26 mouse cellular contexts compared by ENCODE assay signal in the genomic region with DNA sequence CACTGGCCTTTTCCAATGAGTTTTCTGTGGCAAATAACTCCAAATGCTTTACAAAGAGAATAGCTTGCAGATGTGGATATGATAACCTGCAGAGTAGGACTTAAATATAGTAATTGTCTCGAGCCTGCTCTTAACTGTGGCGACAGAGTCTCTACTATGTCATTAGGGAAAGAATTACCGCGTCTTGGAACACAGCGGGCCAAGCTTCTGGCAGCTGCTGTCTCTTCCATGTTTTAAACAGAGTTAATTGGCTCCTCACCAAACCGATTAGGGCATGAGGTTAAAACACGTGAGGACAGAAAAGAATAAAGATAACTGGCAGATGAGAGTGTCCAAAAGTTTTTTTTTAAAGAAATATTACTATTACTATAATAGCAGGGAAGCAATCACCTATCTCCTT.
DNase-seq lines count a peak whose midpoint lies in the region; ATAC-seq and TF ChIP-seq lines count a peak whose summit lies in the region.
"Had no signal": no experiment of that assay in that cellular context is flagged by ENCODE, and none has a peak within 500 bp of the region (broad histone marks: within the 10 kb centered on the region; RNA-seq: fewer than 3 reads in every experiment).

No protein-coding gene starts in this region.

- H3K27me3 ChIP-seq in hindbrain, postnatal 0 days (ENCODE audit: insufficient read depth, low read length) = no peaks in the 10 kb centered on the region
- no peaks in the 10 kb centered on the region for H3K27me3 ChIP-seq in hindbrain, embryonic 16.5 days (replicated peaks; ENCODE audit: control insufficient read depth, insufficient read depth, low read length)
- no peaks in the 10 kb centered on the region for H3K27me3 ChIP-seq in liver, embryonic 11.5 days (replicated peaks; ENCODE audit: control insufficient read depth, insufficient read depth, low read length)
- H3K27me3 ChIP-seq: heart, embryonic 15.5 days; intestine, embryonic 15.5 days; limb, embryonic 12.5 days; liver, embryonic 13.5 days; lung, embryonic 15.5 days had no signal

- no peak for TF ChIP-seq CTCF in hindbrain, postnatal 0 days (IDR thresholded peaks at IDR 0.05; ENCODE audit: low read depth)

- no peak for ATAC-seq in hindbrain, postnatal 0 days
- ATAC-seq in hindbrain, embryonic 16.5 days = no peak
- ATAC-seq in liver, embryonic 11.5 days (replicated peaks; ENCODE audit: low FRiP score) = no peak
- ATAC-seq: intestine, embryonic 15.5 days had no signal

- H3K9me3 ChIP-seq in hindbrain, postnatal 0 days (ENCODE audit: low read length) = no peaks in the 10 kb centered on the region
- H3K9me3 ChIP-seq in hindbrain, embryonic 16.5 days (ENCODE audit: control insufficient read depth, low read length) = no peaks in the 10 kb centered on the region
- H3K9me3 ChIP-seq in liver, embryonic 11.5 days (ENCODE audit: control insufficient read depth, low read length) = no peaks in the 10 kb centered on the region
- H3K9me3 ChIP-seq: heart, embryonic 15.5 days; intestine, embryonic 15.5 days; limb, embryonic 12.5 days; liver, embryonic 13.5 days; lung, embryonic 15.5 days had no signal

- H3K36me3 ChIP-seq in hindbrain, postnatal 0 days (ENCODE audit: insufficient read depth, low read length) = no peaks in the 10 kb centered on the region
- H3K36me3 ChIP-seq in hindbrain, embryonic 16.5 days (ENCODE audit: control insufficient read depth, insufficient read depth, low read length) = no peaks in the 10 kb centered on the region
- H3K36me3 ChIP-seq in liver, embryonic 11.5 days (ENCODE audit: control insufficient read depth, insufficient read depth, low read length) = no peaks in the 10 kb centered on the region
- H3K36me3 ChIP-seq: heart, embryonic 15.5 days; intestine, embryonic 15.5 days; limb, embryonic 12.5 days; liver, embryonic 13.5 days; lung, embryonic 15.5 days had no signal

- no peaks in the 10 kb centered on the region for H3K4me1 ChIP-seq in hindbrain, postnatal 0 days (ENCODE audit: insufficient read depth, low read length)
- H3K4me1 ChIP-seq in hindbrain, embryonic 16.5 days (ENCODE audit: control insufficient read depth, insufficient read depth, low read depth, low read length) = no peaks in the 10 kb centered on the region
- H3K4me1 ChIP-seq in liver, embryonic 11.5 days (replicated peaks; ENCODE audit: control insufficient read depth, insufficient read depth, low read length) = no peaks in the 10 kb centered on the region
- H3K4me1 ChIP-seq: heart, embryonic 15.5 days; intestine, embryonic 15.5 days; liver, embryonic 13.5 days; lung, embryonic 15.5 days had no signal

- H3K9ac ChIP-seq in hindbrain, postnatal 0 days (replicated peaks; ENCODE audit: low read length) = no peak overlapping the region
- no peak overlapping the region for H3K9ac ChIP-seq in hindbrain, embryonic 16.5 days (ENCODE audit: low read depth, low read length)
- H3K9ac ChIP-seq in liver, embryonic 11.5 days (ENCODE audit: low read depth, low read length) = no peak overlapping the region
- H3K9ac ChIP-seq: heart, embryonic 15.5 days; hindbrain, embryonic 14.5 days; intestine, embryonic 15.5 days; limb, embryonic 12.5 days; liver, embryonic 13.5 days; lung, embryonic 15.5 days had no signal

- no peak overlapping the region for H3K27ac ChIP-seq in hindbrain, postnatal 0 days
- no peak overlapping the region for H3K27ac ChIP-seq in hindbrain, embryonic 16.5 days (ENCODE audit: low read depth, low read length)
- H3K27ac ChIP-seq in liver, embryonic 11.5 days (ENCODE audit: low read depth, low read length) = no peak overlapping the region
- H3K27ac ChIP-seq: heart, embryonic 15.5 days; hindbrain, embryonic 14.5 days; intestine, embryonic 15.5 days; limb, embryonic 12.5 days; liver, embryonic 13.5 days; lung, embryonic 15.5 days; macrophage had no signal

- H3K4me2 ChIP-seq in hindbrain, postnatal 0 days (ENCODE audit: low read depth, low read length) = no peak overlapping the region
- H3K4me2 ChIP-seq in hindbrain, embryonic 16.5 days (ENCODE audit: low read length) = no peak overlapping the region
- H3K4me2 ChIP-seq in liver, embryonic 11.5 days = no peak overlapping the region
- H3K4me2 ChIP-seq: heart, embryonic 15.5 days; hindbrain, embryonic 14.5 days; intestine, embryonic 15.5 days; limb, embryonic 12.5 days; liver, embryonic 13.5 days; lung, embryonic 15.5 days had no signal

- WGBS in hindbrain, postnatal 0 days = 44% methylated on average over 7 of the region's 7 CpGs
- WGBS in hindbrain, embryonic 16.5 days = 59% methylated on average over 7 of the region's 7 CpGs
- WGBS in liver, embryonic 11.5 days = 77% methylated on average over 7 of the region's 7 CpGs

- DNase-seq in cerebellum, postnatal 10 days = peak; percentile 9 to 20
- DNase-seq in cerebellum, adult 11-12 months = no peak
- DNase-seq in hindbrain, postnatal 0 days (ENCODE audit: low spot score) = peak; percentile 30
- peak; percentile 55 for DNase-seq in retina, postnatal 1 day
- DNase-seq in retina, embryonic 14.5 days (ENCODE audit: low spot score) = no peak
- no peak for DNase-seq in liver, embryonic 11.5 days (ENCODE audit: low spot score)
- no peak for DNase-seq in layer of hippocampus, postnatal 25 days (ENCODE audit: extremely low spot score in 1 of 2, low spot score in 1 of 2)
- DNase-seq: adrenal gland, postnatal 25 days; cerebellum, adult 11 months; cerebellum, postnatal 36 days; embryo, embryonic 11 days; gastrocnemius, postnatal 36 days; heart, postnatal 36 days; kidney, adult 9 months; kidney, postnatal 14 days; layer of hippocampus, postnatal 36 days; liver, embryonic 13.5 days; right cerebral cortex, postnatal 25 days; spleen, adult 18-20 months had no signal

- H3K4me3 ChIP-seq in hindbrain, postnatal 0 days (ENCODE audit: low read length) = no peak overlapping the region
- H3K4me3 ChIP-seq in hindbrain, embryonic 16.5 days (ENCODE audit: low read length) = no peak overlapping the region
- H3K4me3 ChIP-seq in liver, embryonic 11.5 days (ENCODE audit: low read depth, low read length) = no peak overlapping the region
- H3K4me3 ChIP-seq: heart, embryonic 15.5 days; intestine, embryonic 15.5 days; limb, embryonic 12.5 days; liver, embryonic 13.5 days; lung, embryonic 15.5 days had no signal

Comparison
In these comparisons a context has a peak if more than half of its experiments do, and no peak if none do; other contexts are left out.
1. DNase-seq: peak in cerebellum, postnatal 10 days (2 of 2), hindbrain, postnatal 0 days (single experiment) and retina, postnatal 1 day (single experiment); none in cerebellum, adult 11-12 months (single experiment), retina, embryonic 14.5 days (single experiment), liver, embryonic 11.5 days (single experiment) and layer of hippocampus, postnatal 25 days (0 of 2).